Mouse (Mus musculus) kidney, adult 18-20 months (tissue): ENCODE measurements at regions not wholly inside any gene's neighbourhood (a gene's known extent, or its start where the extent isn't known, plus 50 kb on each side); places are given as distances from the start of the nearest gene placed in this dataset.
A peak's percentile ranks its signal among the peaks of the same experiment; 100 is the strongest.

ENCODE experiments used
- DNase-seq: peaks from one replicate; pipeline ENCODE4 v3.0.0; 2021

GRCm38 (mm10) chr3:116197966-116198365 lies 55.3 kb downstream of the Gpr88 start:
- DNase-seq, result no peak

GRCm38 (mm10) chr3:116194701-116195100 lies 58.6 kb downstream of the Gpr88 start:
- DNase-seq, result no peak

GRCm38 (mm10) chr3:116191261-116191660 lies 61.8 kb upstream of the Vcam1 start:
- DNase-seq, result no peak

- no peak for DNase-seq
These were observed 61.2 kb upstream of the Vcam1 start for GRCm38 (mm10) chr3:116190727-116191126.

GRCm38 (mm10) chr3:116189363-116190100 lies 60.0 kb upstream of the Vcam1 start:
- DNase-seq, result no peak

GRCm38 (mm10) chr3:116185206-116185605 lies 55.7 kb upstream of the Vcam1 start:
- DNase-seq, result no peak

- DNase-seq, result peak; percentile 28
These were observed 55.0 kb upstream of the Vcam1 start for GRCm38 (mm10) chr3:116184443-116184842.

- DNase-seq, result no peak
These were observed 50.9 kb upstream of the Vcam1 start for GRCm38 (mm10) chr3:116180341-116180885.
